ENCODE assay signal across 20 mouse cellular contexts in the genomic region with DNA sequence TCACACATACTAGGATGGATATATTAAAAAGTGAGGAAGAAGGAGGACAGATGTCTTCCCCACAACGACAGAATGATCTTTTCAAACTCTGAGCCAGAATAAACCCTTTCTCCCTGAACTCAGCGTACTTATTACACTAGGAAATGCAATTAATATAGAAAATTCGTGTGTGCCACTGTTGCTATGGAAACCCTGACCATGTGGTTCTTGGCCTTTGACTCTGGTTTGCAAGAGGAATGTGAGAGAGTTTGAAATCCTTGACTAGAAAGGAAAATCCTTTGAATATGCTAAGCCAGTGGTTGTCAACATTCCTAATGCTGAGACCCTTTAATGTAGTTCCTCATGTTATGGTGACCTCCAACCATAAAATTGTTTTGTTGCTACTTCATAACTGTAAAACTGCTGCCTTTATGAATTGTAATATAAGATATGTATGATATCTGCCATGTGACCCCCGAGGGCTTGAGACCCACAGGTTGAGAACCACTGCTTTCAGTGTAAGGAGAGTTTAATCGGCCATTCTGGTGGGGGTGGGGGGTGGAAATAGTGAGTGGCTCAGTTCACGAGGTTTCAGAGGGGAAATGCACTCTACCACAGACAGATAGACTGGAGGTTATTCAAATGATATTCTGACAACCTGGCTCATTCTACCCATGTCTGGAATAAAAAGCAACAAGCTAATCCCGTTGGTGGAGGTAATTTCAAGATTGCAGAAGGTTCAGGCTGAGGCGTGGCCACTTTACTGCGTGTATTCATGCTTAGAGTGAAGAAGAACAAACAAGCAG. TPM values are rescaled to one million over a fixed set of nuclear protein-coding genes. Genes with fewer than 3 reads are reported as not detected.
DNase-seq lines count a peak whose midpoint lies in the region; ATAC-seq and TF ChIP-seq lines count a peak whose summit lies in the region.
"Had no signal": no experiment of that assay in that cellular context is flagged by ENCODE, and none has a peak within 500 bp of the region (broad histone marks: within the 10 kb centered on the region; RNA-seq: fewer than 3 reads in every experiment).

No protein-coding gene starts in this region.

- peak; percentile 56 for DNase-seq in embryo, embryonic 10 days (ENCODE audit: low spot score)
- DNase-seq in embryo, embryonic 9.5 days (ENCODE audit: extremely low spot score), result no peak
- peak; percentile 85 for DNase-seq in kidney, postnatal 0 days (ENCODE audit: low spot score)
- peak; percentile 22 for DNase-seq in lung, postnatal 36 days
- no peak for DNase-seq in lung, adult 18-20 months
- peak; percentile 56 for DNase-seq in embryonic facial prominence, embryonic 11.5 days (ENCODE audit: low spot score)
- no peak for DNase-seq in MN1 (ENCODE audit: low spot score)
- DNase-seq: adrenal gland, postnatal 36 days; cerebellum, adult 2 months; cerebellum, postnatal 36 days; gastrocnemius, postnatal 14 days; heart, adult 2 months; kidney, adult 9 months; left cerebral cortex, postnatal 4 days; liver, postnatal 0 days had no signal

- no peaks in the 10 kb centered on the region for H3K9me3 ChIP-seq in kidney, postnatal 0 days (replicated peaks; ENCODE audit: low read length)
- no peaks in the 10 kb centered on the region for H3K9me3 ChIP-seq in kidney, embryonic 15.5 days (replicated peaks)
- no peaks in the 10 kb centered on the region for H3K9me3 ChIP-seq in embryonic facial prominence, embryonic 11.5 days (replicated peaks; ENCODE audit: control insufficient read depth, low read length)

- no peak for ATAC-seq in kidney, postnatal 0 days (replicated peaks; ENCODE audit: low FRiP score, low read depth)
- ATAC-seq in kidney, embryonic 15.5 days (replicated peaks; ENCODE audit: low FRiP score), result no peak
- ATAC-seq in embryonic facial prominence, embryonic 11.5 days (replicated peaks; ENCODE audit: insufficient number of reproducible peaks, low FRiP score, low TSS enrichment, low read depth), result no peak
- ATAC-seq: liver, postnatal 0 days had no signal

- H3K9ac ChIP-seq in kidney, postnatal 0 days (ENCODE audit: low read depth, low read length), result no peak overlapping the region
- H3K9ac ChIP-seq in kidney, embryonic 15.5 days, result no peak overlapping the region
- H3K9ac ChIP-seq in embryonic facial prominence, embryonic 11.5 days (replicated peaks; ENCODE audit: low read length), result no peak overlapping the region
- H3K9ac ChIP-seq: hindbrain, embryonic 14.5 days; liver, postnatal 0 days had no signal

- no peaks in the 10 kb centered on the region for H3K4me1 ChIP-seq in kidney, postnatal 0 days (replicated peaks; ENCODE audit: insufficient read depth, low read length)
- no peaks in the 10 kb centered on the region for H3K4me1 ChIP-seq in kidney, embryonic 15.5 days
- H3K4me1 ChIP-seq in embryonic facial prominence, embryonic 11.5 days (ENCODE audit: control insufficient read depth, insufficient read depth, low read length), result no peaks in the 10 kb centered on the region

- no peak overlapping the region for H3K4me3 ChIP-seq in kidney, postnatal 0 days (replicated peaks; ENCODE audit: low read depth, low read length)
- H3K4me3 ChIP-seq in kidney, embryonic 15.5 days (replicated peaks), result no peak overlapping the region
- H3K4me3 ChIP-seq in embryonic facial prominence, embryonic 11.5 days (ENCODE audit: low read depth, low read length), result no peak overlapping the region
- H3K4me3 ChIP-seq: heart, adult 2 months; left cerebral cortex, adult 2 months; myocyte had no signal

- no peaks in the 10 kb centered on the region for H3K27me3 ChIP-seq in kidney, postnatal 0 days (ENCODE audit: insufficient read depth, low read length)
- H3K27me3 ChIP-seq in kidney, embryonic 15.5 days, result 0 out of 2 replicates have a peak, but pooled peaks cover 4% of the 10 kb centered on the region
- no peaks in the 10 kb centered on the region for H3K27me3 ChIP-seq in embryonic facial prominence, embryonic 11.5 days (ENCODE audit: control insufficient read depth, insufficient read depth, low read length)

- 45% methylated on average over 9 of the region's 9 CpGs for WGBS in kidney, postnatal 0 days
- 49% methylated on average over 9 of the region's 9 CpGs for WGBS in kidney, embryonic 15.5 days
- WGBS in embryonic facial prominence, embryonic 11.5 days, result 36% methylated on average over 9 of the region's 9 CpGs

- no peaks in the 10 kb centered on the region for H3K36me3 ChIP-seq in kidney, postnatal 0 days (ENCODE audit: insufficient read depth, low read length)
- no peaks in the 10 kb centered on the region for H3K36me3 ChIP-seq in kidney, embryonic 15.5 days
- no peaks in the 10 kb centered on the region for H3K36me3 ChIP-seq in embryonic facial prominence, embryonic 11.5 days (replicated peaks; ENCODE audit: control insufficient read depth, insufficient read depth, low read depth, low read length)

- H3K27ac ChIP-seq in kidney, postnatal 0 days, result peak overlapping the region; percentile 16; the same call in 1 of the 2 replicates
- no peak overlapping the region for H3K27ac ChIP-seq in kidney, embryonic 15.5 days
- H3K27ac ChIP-seq in embryonic facial prominence, embryonic 11.5 days (replicated peaks; ENCODE audit: low read depth, low read length), result no peak overlapping the region
- H3K27ac ChIP-seq: heart, adult 2 months; hindbrain, embryonic 14.5 days; left cerebral cortex, adult 2 months had no signal

- no peak for TF ChIP-seq CTCF in kidney, postnatal 0 days (IDR thresholded peaks at IDR 0.05; ENCODE audit: low read depth)

- H3K4me2 ChIP-seq in kidney, postnatal 0 days (ENCODE audit: low read length), result no peak overlapping the region
- no peak overlapping the region for H3K4me2 ChIP-seq in kidney, embryonic 15.5 days
- H3K4me2 ChIP-seq in embryonic facial prominence, embryonic 11.5 days (ENCODE audit: low read depth, low read length), result no peak overlapping the region
- H3K4me2 ChIP-seq: hindbrain, embryonic 14.5 days had no signal

RNA-seq across cellular contexts. Expression of gene Psmf1, which starts 12.5 kb away (rescaled TPM):
- polyA plus RNA-seq in kidney, postnatal 0 days (2015; fragmentation: Nextera tagmentation; extraction: Ambion mirVana), result 45.1 and 46.6 TPM in 2 replicates
- 42.2 and 43.0 TPM in 2 replicates for polyA plus RNA-seq in kidney, embryonic 15.5 days (2015; fragmentation: Nextera tagmentation; extraction: Ambion mirVana)
- 45.8 and 46.8 TPM in 2 replicates for polyA plus RNA-seq in embryonic facial prominence, embryonic 11.5 days (2014; fragmentation: Nextera tagmentation; extraction: Ambion mirVana)

RNA-seq across cellular contexts. Expression of gene Tmem74b, which starts 54.7 kb away (rescaled TPM):
- 0.38 and 0.40 TPM in 2 replicates for polyA plus RNA-seq in kidney, postnatal 0 days (2015; fragmentation: Nextera tagmentation; extraction: Ambion mirVana)
- polyA plus RNA-seq in kidney, embryonic 15.5 days (2015; fragmentation: Nextera tagmentation; extraction: Ambion mirVana), result 0.95 and 1.5 TPM in 2 replicates
- polyA plus RNA-seq in embryonic facial prominence, embryonic 11.5 days (2014; fragmentation: Nextera tagmentation; extraction: Ambion mirVana), result 2.4 and 2.7 TPM in 2 replicates
- polyA plus RNA-seq: liver, adult 2 months; myocyte had no signal

Comparison
In these comparisons a context has a peak if more than half of its experiments do, and no peak if none do; other contexts are left out.
1. DNase-seq: peak in embryo, embryonic 10 days (single experiment), kidney, postnatal 0 days (single experiment), lung, postnatal 36 days (single experiment) and embryonic facial prominence, embryonic 11.5 days (single experiment); none in embryo, embryonic 9.5 days (single experiment), lung, adult 18-20 months (0 of 2) and MN1 (single experiment).